Mouse (Mus musculus) thymus, postnatal 14 days (tissue): ENCODE data around the gene Mcf2l.

ENCODE experiments used
- DNase-seq: peaks from one replicate; pipeline ENCODE4 v3.0.0; 2021

Gene Mcf2l

GRCm38 (mm10) chr8:12955362-12955879, 81.8 kb downstream of the Mcf2l start:
- DNase-seq: no peak

- no peak for DNase-seq
Observed at GRCm38 (mm10) chr8:12955880-12956279, 82.3 kb downstream of the Mcf2l start.

DNA sequence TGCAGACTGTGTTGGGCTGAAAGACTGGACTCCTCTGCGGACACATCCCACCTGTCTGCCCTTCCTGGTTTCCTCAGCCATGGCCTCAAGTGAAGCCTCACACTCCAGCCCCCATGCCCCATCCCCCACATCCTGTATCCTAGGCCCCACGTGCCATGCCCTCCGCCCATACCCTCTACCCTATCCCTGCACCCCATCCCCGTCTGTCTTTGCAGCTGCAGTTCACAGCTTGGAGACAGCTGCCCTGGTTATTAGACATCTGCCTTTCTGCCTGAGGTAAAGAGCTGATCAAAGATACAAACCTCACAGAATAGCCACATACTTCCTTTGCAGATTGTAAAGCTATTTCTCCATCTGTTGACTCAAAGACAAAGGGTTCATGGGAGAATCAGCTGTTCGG, 83.3 kb downstream of the Mcf2l start:
- DNase-seq: peak; percentile 66

- no peak for DNase-seq
Observed at GRCm38 (mm10) chr8:12957419-12957818, 83.8 kb downstream of the Mcf2l start.

DNA sequence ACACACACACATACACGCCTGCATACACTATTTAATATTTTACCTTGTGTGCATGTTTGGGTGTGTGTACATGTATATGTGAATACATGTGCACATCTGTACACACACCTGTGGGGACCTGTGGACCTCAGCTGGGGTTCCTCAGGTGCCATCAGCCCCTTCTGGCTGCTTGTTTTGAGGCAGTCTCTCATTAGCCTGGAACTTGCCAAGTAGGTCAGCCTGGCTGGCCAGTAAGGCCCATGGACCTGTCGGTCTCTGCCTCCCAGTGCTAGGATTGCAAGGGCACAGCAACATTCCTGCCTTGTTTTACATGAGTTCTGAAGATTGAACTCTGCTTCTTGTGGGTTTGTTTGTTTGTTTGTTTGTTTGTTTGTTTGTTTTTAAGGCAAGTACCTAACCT, 87.0 kb downstream of the Mcf2l start:
- no peak for DNase-seq

DNA sequence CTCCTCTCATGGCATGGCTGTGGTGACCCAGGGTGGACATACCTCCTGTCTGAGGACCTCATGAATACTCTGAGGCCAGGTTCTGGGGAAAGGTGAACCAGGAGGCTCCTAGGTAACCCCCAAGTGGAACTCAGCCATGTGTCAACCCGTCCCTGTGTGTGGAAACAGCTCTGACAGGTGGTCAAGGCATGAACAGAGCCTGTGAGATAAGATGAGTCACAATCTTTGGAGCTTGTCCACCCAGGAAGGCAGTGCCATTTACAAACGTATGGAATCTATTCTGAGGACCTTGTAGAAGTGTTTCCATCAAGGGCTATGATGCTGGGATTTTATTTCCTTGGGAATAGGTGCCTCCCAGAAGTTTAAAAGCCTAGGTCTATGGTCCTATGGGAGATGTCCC, 87.6 kb downstream of the Mcf2l start:
- no peak for DNase-seq

- no peak for DNase-seq
Observed at GRCm38 (mm10) chr8:12961821-12962534, 88.4 kb downstream of the Mcf2l start.

DNA sequence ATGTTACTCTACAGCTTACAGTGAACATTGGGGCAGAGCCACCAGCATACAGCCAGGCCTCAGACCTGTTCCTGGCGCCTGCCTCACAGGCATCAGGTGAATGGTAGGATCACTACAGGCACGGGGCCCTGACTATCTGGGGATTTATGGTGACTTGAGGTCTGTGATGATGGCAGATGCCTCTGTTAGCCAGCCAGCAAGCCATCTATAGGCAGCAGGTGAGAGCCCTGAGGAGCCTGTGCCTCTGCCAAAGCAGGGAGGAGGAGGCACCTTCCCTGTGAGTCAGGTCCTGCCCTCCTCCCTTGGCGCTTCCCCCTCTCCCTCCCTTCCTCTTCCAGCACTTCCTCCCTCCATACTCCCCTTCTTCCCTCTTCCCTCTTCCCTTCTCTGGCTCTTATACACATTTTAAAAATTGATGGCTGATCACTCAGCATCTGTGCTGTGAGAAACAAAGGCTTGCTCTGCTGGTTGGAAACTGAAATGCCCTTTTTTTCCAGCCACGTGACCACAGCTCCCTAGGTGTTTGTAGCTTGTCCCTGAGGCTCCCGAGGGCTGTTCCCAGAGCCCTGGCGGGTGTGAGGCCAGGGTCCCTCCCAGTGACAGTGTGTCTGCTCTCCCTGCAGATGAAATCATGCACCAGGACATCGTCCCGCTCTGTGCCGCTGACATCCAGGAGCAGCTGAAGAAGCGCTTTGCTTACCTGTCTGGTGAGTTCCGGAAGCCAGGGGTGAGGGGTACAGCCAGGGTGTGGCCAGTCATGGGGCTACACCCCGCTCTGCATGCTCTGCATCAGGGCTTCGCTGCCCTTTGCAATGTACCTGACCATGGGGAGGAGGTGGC, 89.2 kb downstream of the Mcf2l start:
- no peak for DNase-seq

DNA sequence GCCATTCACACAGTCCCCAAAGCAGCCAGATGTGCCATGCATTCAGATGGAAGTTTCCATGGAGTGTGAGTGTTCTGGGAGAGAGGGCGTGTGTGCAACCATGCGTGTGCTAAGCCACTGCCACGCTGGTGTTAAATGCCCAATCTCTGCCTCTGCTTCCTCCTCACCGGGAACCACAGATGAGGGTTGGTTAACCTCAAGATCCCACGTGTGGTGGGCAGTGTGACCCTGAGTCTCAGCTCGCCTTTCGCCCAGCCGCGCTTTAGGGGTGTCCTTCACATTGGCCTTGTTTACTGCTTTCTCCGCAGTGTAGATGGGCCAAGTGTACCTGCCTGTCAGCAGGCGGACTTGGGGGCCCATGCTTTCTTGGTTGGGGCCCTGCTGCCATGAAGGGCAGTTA, 102.7 kb downstream of the Mcf2l start:
- DNase-seq: no peak

DNA sequence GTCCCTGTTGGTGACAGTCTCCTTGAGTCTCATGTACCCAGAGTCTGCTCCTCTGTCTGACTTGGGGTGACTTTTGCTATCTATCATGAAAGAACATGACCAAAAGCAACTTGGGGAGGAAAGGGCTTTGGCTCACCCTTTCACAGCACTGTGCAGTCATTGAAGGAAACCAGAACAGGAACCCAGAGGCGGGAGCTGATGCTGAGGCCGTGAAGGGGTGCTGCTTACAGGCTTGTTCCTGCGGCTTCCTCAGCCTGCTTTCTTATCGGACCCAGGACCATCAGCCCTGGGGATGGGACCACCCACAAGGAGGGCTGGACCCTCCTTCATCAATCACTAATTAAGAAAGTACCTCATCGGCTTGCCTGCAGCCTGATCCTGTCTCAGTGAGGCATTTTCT, 103.1 kb downstream of the Mcf2l start:
- no peak for DNase-seq

GRCm38 (mm10) chr8:12977325-12977724, 103.7 kb downstream of the Mcf2l start:
- DNase-seq: no peak

DNA sequence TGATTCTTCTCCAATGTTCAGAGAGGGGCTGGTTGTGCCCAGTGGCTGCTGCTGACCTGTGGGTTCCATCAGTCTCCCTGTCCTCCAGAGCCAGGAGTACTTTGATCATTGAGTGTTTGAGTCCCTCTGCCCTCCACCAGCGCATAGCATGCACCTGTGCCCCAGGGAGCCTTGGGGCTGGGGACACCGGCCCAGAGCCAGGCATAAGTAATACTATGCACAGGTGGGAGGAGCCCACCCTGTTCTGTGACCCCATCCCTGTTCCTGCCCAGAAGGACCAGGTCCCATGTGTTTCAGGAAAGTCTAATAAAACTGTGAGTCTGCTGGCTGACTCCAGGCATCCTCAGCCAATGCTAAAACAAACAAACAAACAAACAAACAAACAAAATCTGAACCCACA, 104.7 kb downstream of the Mcf2l start:
- no peak for DNase-seq

- DNase-seq: peak; percentile 65
Observed at GRCm38 (mm10) chr8:12978726-12979125, 105.1 kb downstream of the Mcf2l start.

DNA sequence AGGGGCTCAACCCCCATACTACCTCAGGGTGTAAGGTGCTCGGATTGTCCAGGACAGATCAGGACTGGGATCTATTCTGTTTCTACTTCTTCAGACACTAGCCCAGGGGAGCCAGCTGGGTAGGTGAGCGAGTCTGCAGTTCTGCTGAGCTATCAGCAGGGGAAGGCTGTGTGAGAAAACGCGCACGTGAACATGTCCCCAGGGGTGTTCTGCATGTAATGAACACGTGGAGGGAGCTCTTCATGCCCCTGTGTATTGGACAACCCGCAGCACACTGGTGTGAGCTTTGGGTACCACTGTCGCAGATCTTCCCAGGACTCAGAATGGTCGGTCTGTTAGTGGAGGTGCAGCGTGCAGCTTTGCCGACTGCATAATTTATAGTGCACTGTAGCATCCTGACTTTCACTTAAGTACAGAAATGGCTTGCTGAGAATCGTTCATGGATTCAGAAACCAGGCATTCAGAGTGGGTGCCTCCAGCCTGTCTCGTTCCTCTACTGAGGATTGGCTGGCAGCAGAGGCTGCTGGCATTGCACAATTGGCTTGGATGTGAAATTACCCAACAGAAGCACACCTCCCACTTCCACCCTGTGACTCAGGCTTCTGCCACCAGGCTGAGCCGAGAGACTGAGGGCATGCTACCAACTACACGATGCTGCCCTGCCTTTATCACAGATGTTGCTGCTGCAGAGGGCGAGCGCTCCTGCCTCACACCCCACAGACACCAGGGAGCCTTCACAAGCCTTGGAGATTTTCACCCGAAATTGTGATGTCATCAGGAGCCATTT, 110.3 kb downstream of the Mcf2l start:
- no peak for DNase-seq

DNA sequence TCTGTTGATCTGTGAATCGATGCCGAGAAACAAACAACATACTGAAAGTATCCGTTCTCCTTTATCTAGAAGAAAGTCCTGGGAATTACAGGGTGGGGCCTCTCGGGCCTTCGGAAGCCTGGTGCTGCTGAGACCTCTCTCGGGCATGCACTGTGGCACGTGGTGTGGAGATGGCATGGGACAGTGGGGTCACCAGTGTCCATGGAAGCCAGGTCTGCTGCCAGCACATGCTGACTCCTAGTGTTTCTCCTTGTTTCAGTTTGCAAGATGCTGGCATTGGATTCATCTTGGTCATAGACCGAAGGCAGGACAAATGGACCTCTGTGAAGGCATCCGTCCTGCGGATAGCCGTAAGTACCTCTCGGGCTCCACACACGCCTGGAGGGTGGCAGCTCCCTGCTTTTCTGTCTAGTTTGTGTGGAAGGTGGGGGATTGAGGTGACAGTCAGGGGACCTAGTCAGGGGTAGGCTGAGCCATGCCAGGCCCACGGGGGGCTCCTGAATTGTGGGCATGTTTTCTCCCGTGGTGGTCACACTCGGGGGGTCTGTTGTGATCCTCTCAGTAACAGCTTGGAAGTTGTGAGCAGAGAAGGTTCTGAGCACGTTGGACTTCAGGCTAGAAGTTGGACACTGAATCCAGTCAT, 111.1 kb downstream of the Mcf2l start:
- no peak for DNase-seq

DNA sequence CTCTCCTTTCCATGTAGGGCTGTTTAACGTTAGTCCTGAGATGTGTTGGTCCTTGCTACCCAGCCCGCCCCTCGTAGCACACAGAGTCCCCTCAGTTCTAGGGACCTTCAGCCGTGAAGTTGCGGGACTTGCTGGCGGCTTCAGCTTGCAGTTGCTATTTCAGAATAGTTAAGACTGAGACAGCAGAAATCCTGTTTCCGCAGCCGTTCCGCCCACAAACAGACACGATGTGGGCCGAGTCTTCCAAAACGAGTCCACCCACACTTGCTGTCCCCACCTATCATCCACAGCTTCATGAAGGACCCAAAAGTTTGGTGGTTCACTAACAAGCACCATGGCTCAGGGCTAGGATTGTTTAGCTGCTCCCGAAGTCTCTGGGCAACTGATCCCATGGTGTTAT, 111.7 kb downstream of the Mcf2l start:
- DNase-seq: no peak

GRCm38 (mm10) chr8:12987571-12987970, 114.0 kb downstream of the Mcf2l start:
- no peak for DNase-seq

DNA sequence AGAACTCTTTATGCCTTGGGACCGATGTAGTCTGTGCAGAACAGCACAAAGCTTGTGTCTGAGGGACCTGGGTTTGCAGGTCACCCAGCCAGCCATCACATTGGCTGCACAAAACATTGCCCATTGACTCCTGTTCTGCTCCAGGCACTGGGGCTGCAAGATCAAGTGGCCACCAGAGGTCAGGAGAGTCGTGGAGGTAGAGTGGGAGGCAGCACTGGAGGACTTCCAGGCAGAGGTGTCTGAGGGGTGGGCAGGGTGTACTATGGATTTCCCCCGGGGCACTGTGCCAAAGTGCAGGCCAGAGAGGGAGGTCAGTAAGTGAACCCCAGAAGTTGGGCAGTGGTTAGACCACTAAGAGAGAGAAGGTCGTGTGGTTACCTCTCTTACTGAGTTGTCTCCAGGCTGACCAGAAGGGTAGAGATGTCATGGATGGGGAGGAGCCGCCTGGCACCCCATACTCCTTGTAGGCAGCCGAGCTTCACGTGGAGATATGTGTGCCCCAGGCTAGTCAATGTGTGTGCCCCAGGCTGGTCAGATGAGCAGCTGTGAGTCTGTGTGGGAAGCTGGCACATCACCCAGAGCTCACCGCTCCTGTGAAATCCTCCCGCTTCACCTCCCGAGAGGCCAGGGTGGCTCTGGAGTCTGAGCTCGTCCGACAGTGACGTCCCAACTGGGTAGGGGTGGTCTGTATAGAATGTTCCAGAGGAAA, 115.3 kb downstream of the Mcf2l start:
- peak; percentile 14 for DNase-seq

DNA sequence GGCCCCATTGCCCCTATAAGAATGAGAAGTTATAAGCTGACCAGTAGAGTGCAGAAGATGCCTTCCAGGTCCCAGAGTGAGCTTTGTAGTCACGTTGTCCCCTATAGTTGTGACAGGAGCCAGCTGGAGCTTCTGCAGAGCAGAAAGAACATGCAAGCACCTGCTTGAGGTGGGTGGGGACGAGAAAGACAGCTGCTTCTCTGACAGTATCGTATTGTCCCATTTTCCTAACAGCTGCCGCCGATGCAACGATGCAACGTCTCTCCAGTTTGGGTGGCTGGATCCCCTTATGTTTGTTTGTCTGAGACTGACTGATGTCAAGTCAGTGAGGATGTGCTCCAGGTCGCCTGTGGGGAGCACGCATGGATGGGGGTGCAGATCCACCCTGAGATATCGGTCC, 117.8 kb downstream of the Mcf2l start:
- no peak for DNase-seq

GRCm38 (mm10) chr8:12994468-12994867, 120.9 kb downstream of the Mcf2l start:
- DNase-seq: no peak

DNA sequence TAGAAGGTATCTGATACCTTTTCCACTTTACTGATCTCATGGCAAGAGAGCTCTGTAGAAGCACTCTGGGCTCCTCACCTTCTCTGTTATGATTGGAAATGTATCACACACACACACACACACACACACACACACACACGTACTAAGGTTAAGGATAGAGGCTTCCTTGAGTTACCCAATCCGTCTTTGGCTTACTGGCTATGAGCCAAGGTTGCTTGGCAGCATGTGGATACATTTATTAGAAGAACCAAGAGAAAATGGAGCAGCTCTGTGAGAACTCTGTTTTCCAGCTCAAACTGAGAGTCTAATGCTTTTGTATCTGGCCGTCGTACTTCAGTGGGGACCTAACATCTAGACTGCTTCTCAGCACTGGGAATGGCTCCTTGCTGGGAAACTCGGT, 121.9 kb downstream of the Mcf2l start:
- no peak for DNase-seq

- no peak for DNase-seq
Observed at GRCm38 (mm10) chr8:12996831-12997275, 123.2 kb downstream of the Mcf2l start.
